8 mouse cellular contexts compared by ENCODE assay signal in genomic region chr13:23436861-23437822, GRCm38 (mm10). TPM values are rescaled to one million over a fixed set of nuclear protein-coding genes. Genes with fewer than 3 reads are reported as not detected.
DNase-seq lines count a peak whose midpoint lies in the region; ATAC-seq and TF ChIP-seq lines count a peak whose summit lies in the region.

No protein-coding gene starts in this region.

- no peaks in the 10 kb centered on the region for H3K36me3 ChIP-seq in hindbrain, embryonic 10.5 days
- H3K36me3 ChIP-seq in macrophage (ENCODE audit: inconsistent target) = no peaks in the 10 kb centered on the region
- H3K36me3 ChIP-seq in spleen, adult 2 months (ENCODE audit: control insufficient read depth, insufficient read depth, low read length) = no peaks in the 10 kb centered on the region

- TF ChIP-seq POLR2A in spleen, adult 2 months (IDR thresholded peaks at IDR 0.05; ENCODE audit: low read depth, low read length) = no peak

- under 1% methylated on average over 32 of the region's 32 CpGs for WGBS in hindbrain, embryonic 10.5 days
- under 1% methylated on average over 32 of the region's 32 CpGs for WGBS in macrophage (ENCODE audit: missing documents)
- under 1% methylated on average over 32 of the region's 32 CpGs for WGBS in spleen, adult 2 months

- H3K4me3 ChIP-seq in hindbrain, embryonic 10.5 days = peak overlapping the region; percentile 65
- peak overlapping the region; percentile 54 for H3K4me3 ChIP-seq in macrophage (ENCODE audit: inconsistent target)
- peak overlapping the region; percentile 58 for H3K4me3 ChIP-seq in spleen, adult 2 months (ENCODE audit: extremely low read depth, insufficient read depth, insufficient read length)

- peak; percentile 55 for ATAC-seq in erythroblast, adult 5-6 weeks (replicated peaks; ENCODE audit: low FRiP score, poor library complexity, severe bottlenecking)

- DNase-seq in cerebellum, adult 8-10 months = peak; percentile 63
- no peak for DNase-seq in cerebellum, adult 11-12 months
- DNase-seq in adipocyte (ENCODE audit: low spot score) = peak; percentile 80
- peak; percentile 56 for DNase-seq in hindbrain, embryonic 10.5 days (ENCODE audit: low spot score)
- DNase-seq in layer of hippocampus, postnatal 36 days = peak; percentile 44 to 52
- peak in 1 of 2 experiments; percentile 45 for DNase-seq in spleen, adult 2 months (ENCODE audit: low read depth in 1 of 2, low spot score in 2 of 2)

- H3K27me3 ChIP-seq in hindbrain, embryonic 10.5 days (ENCODE audit: insufficient read depth, poor library complexity, severe bottlenecking) = no peaks in the 10 kb centered on the region
- no peaks in the 10 kb centered on the region for H3K27me3 ChIP-seq in spleen, adult 2 months (ENCODE audit: control insufficient read depth, insufficient read depth, low read length)

- peaks cover 26% of the 10 kb centered on the region for H3K4me1 ChIP-seq in hindbrain, embryonic 10.5 days (replicated peaks)
- H3K4me1 ChIP-seq in spleen, adult 2 months (ENCODE audit: control insufficient read depth, insufficient read depth, insufficient read length) = peaks cover 2% of the 10 kb centered on the region; the same call in 1 of the 2 replicates

- H3K27ac ChIP-seq in hindbrain, embryonic 10.5 days = peak overlapping the region; percentile 67
- peak overlapping the region; percentile 4; the same call in 1 of the 2 replicates for H3K27ac ChIP-seq in macrophage
- H3K27ac ChIP-seq in spleen, adult 2 months (ENCODE audit: insufficient read depth, low read length) = peak overlapping the region; percentile 10

- no peaks in the 10 kb centered on the region for H3K9me3 ChIP-seq in hindbrain, embryonic 10.5 days

- no peak for TF ChIP-seq CTCF in spleen, adult 2 months (IDR thresholded peaks at IDR 0.05; ENCODE audit: extremely low read depth, insufficient read depth, insufficient read length, insufficient replicate concordance)

- no peaks in the 10 kb centered on the region for H3K79me2 ChIP-seq in macrophage (ENCODE audit: inconsistent target)

RNA-seq across cellular contexts. Expression of gene Abt1, which starts 13.5 kb away (rescaled TPM):
- 1.7 and 1.9 TPM in 2 replicates for total RNA-seq in erythroblast, adult 5-6 weeks (2015; ENCODE audit: low replicate concordance)
- 1.4 and 1.7 TPM in 2 replicates for total RNA-seq in erythroblast, adult 5-6 weeks (2017; ENCODE audit: low replicate concordance)
- polyA plus RNA-seq in hindbrain, embryonic 10.5 days (2016; fragmentation: Nextera tagmentation; extraction: Ambion mirVana) = 13.4 and 14.5 TPM in 2 replicates
- 1 to 10 TPM; 7.9 to 8.7 TPM for total RNA-seq in layer of hippocampus, postnatal 36 days (2021)
- total RNA-seq in macrophage (2018; cell fraction: chromatin; rRNA removed) = 1 to 10 TPM in 20 of 26 experiments, under 1 TPM in 6; 0.46 to 3.6 (median 1.9) TPM
- total RNA-seq in macrophage (2018; cell fraction: cytosol; rRNA removed) = 1 to 10 TPM; 1.9 to 4.1 (median 3.4) TPM
- total RNA-seq in macrophage (2018; cell fraction: nucleus; rRNA removed) = 1 to 10 TPM in 24 of 26 experiments, under 1 TPM in 2; 0.59 to 4.0 (median 2.2) TPM
- polyA plus RNA-seq in macrophage (2018) = 3.5 to 4.4 TPM (median 3.7 TPM) in 3 replicates
- 1.8 TPM in 2 replicates for polyA plus RNA-seq in spleen, adult 2 months (2012; rRNA removed)

RNA-seq across cellular contexts. Expression of gene Btn1a1, which starts 28.6 kb away (rescaled TPM):
- 4.2 and 4.4 TPM in 2 replicates for total RNA-seq in erythroblast, adult 5-6 weeks (2015; ENCODE audit: low replicate concordance)
- total RNA-seq in erythroblast, adult 5-6 weeks (2017; ENCODE audit: low replicate concordance) = 6.5 and 15.5 TPM in 2 replicates
- polyA plus RNA-seq in hindbrain, embryonic 10.5 days (2016; fragmentation: Nextera tagmentation; extraction: Ambion mirVana) = 0.04 TPM in 1 of 2 replicates, not detected in the other
- not detected for total RNA-seq in layer of hippocampus, postnatal 36 days (2021)
- not detected for total RNA-seq in macrophage (2018; cell fraction: chromatin; rRNA removed)
- total RNA-seq in macrophage (2018; cell fraction: cytosol; rRNA removed) = not detected
- not detected for total RNA-seq in macrophage (2018; cell fraction: nucleus; rRNA removed)
- polyA plus RNA-seq in macrophage (2018) = not detected in 3 replicates
- 0.19 and 0.56 TPM in 2 replicates for polyA plus RNA-seq in spleen, adult 2 months (2012; rRNA removed)

RNA-seq across cellular contexts. Expression of gene Btn2a2, which starts 51.5 kb away (rescaled TPM):
- total RNA-seq in erythroblast, adult 5-6 weeks (2015; ENCODE audit: low replicate concordance) = not detected in 2 replicates
- total RNA-seq in erythroblast, adult 5-6 weeks (2017; ENCODE audit: low replicate concordance) = not detected in 2 replicates
- 0.29 and 0.35 TPM in 2 replicates for polyA plus RNA-seq in hindbrain, embryonic 10.5 days (2016; fragmentation: Nextera tagmentation; extraction: Ambion mirVana)
- under 1 TPM; 0.51 to 0.80 TPM for total RNA-seq in layer of hippocampus, postnatal 36 days (2021)
- not detected for total RNA-seq in macrophage (2018; cell fraction: chromatin; rRNA removed)
- not detected for total RNA-seq in macrophage (2018; cell fraction: cytosol; rRNA removed)
- total RNA-seq in macrophage (2018; cell fraction: nucleus; rRNA removed) = not detected
- not detected in 3 replicates for polyA plus RNA-seq in macrophage (2018)
- 0.04 TPM in 1 of 2 replicates, not detected in the other for polyA plus RNA-seq in spleen, adult 2 months (2012; rRNA removed)

Comparison
In these comparisons a context has a peak if more than half of its experiments do, and no peak if none do; other contexts are left out.
1. H3K27ac ChIP-seq: peak in every context shown above with its lines; median percentile 67 in hindbrain, embryonic 10.5 days; 10 in spleen, adult 2 months; 4 in macrophage.